Mouse (Mus musculus) MEL (cell line): ENCODE data around the gene Hist1h2be. TPM values are rescaled to one million over a fixed set of nuclear protein-coding genes. Genes with fewer than 3 reads are reported as not detected.

Experiments used
- DNase-seq: peaks from one replicate; pipeline ENCODE4 v3.0.0; 2011; ENCODE audit warnings: low read depth, low spot score
- H3K27ac ChIP-seq: 2 replicates; pipeline ENCODE4 v1.5.1; 2012; ENCODE audit warnings: low read depth, mild to moderate bottlenecking, control low read depth, low read length, moderate library complexity; ENCODE audit not compliant: control insufficient read depth
- H3K27me3 ChIP-seq, 2 experiments: fragments of 150-350 bp in 1 of 2; sonication (generic) in 1 of 2; 2 replicates each; pipeline ENCODE4 v1.6.1; 2012; ENCODE audit warnings: low read length in 2 of 2, mild to moderate bottlenecking in 2 of 2, improper control_type of control experiment in 1 of 2, moderate library complexity in 1 of 2; ENCODE audit not compliant: insufficient read depth in 2 of 2, control insufficient read depth in 1 of 2
- H3K36me3 ChIP-seq, 2 experiments: 2 replicates each; pipeline ENCODE4 v1.6.1; 2012 to 2014; ENCODE audit warnings: low read length in 2 of 2, improper control_type of control experiment in 1 of 2, inconsistent platforms in 1 of 2, mild to moderate bottlenecking in 1 of 2; ENCODE audit not compliant: insufficient read depth in 2 of 2, control insufficient read depth in 1 of 2
- H3K4me1 ChIP-seq, 2 experiments: fragments of 150-350 bp in 1 of 2; sonication (generic) in 1 of 2; 2 replicates each; pipeline ENCODE4 v1.6.1; 2012; ENCODE audit warnings: low read length in 2 of 2, improper control_type of control experiment in 1 of 2, mild to moderate bottlenecking in 1 of 2; ENCODE audit not compliant: insufficient read depth in 2 of 2, control insufficient read depth in 1 of 2
- H3K4me3 ChIP-seq, 2 experiments: fragments of 150-350 bp in 1 of 2; sonication (generic) in 1 of 2; 2 replicates each; pipeline ENCODE4 v1.5.1; 2012; ENCODE audit warnings: low read depth in 2 of 2, low read length in 2 of 2, mild to moderate bottlenecking in 2 of 2, moderate library complexity in 2 of 2, control low read depth in 1 of 2, improper control_type of control experiment in 1 of 2; ENCODE audit not compliant: control insufficient read depth in 1 of 2, insufficient read depth in 1 of 2
- H3K79me2 ChIP-seq: 2 replicates; pipeline ENCODE4 v1.6.1; 2012; ENCODE audit warnings: mild to moderate bottlenecking, low read length, moderate library complexity; ENCODE audit not compliant: control insufficient read depth, poor library complexity, insufficient read depth
- H3K9ac ChIP-seq: 2 replicates; pipeline ENCODE4 v1.6.1; 2012; ENCODE audit warnings: low read depth, mild to moderate bottlenecking, control low read depth, low read length, moderate library complexity; ENCODE audit not compliant: control insufficient read depth, poor library complexity, severe bottlenecking
- H3K9me3 ChIP-seq: fragments of 150-350 bp; sonication (generic); replicated peaks from 2 replicates; pipeline ENCODE4 v1.6.1; 2012; ENCODE audit warnings: mild to moderate bottlenecking, low read length, improper control_type of control experiment, moderate library complexity; ENCODE audit not compliant: insufficient read depth
- BHLHE40 ChIP-seq: IDR thresholded peaks from 2 replicates; pipeline ENCODE4 v1.6.1; 2012; ENCODE audit warnings: low read depth, mild to moderate bottlenecking, inconsistent platforms, low read length, improper control_type of control experiment, borderline replicate concordance
- CHD1 ChIP-seq: IDR thresholded peaks from 2 replicates; pipeline ENCODE4 v1.6.1; 2012; ENCODE audit warnings: low read depth, mild to moderate bottlenecking, inconsistent platforms, low read length, improper control_type of control experiment
- CHD2 ChIP-seq: IDR thresholded peaks from 2 replicates; pipeline ENCODE4 v1.6.1; 2011; ENCODE audit warnings: low read length, improper control_type of control experiment
- CTCF ChIP-seq, 3 experiments: IDR thresholded peaks in 2 of 3; conservative IDR thresholded peaks in 1 of 3; 2 replicates each; pipeline ENCODE4 v1.5.1; 2011 to 2012; ENCODE audit warnings: low read length in 3 of 3, low read depth in 2 of 3, mild to moderate bottlenecking in 2 of 3, improper control_type of control experiment in 1 of 3, inconsistent platforms in 1 of 3, mixed read lengths in 1 of 3, moderate library complexity in 1 of 3; ENCODE audit not compliant: control insufficient read depth in 1 of 3, insufficient read depth in 1 of 3, poor library complexity in 1 of 3, severe bottlenecking in 1 of 3
- E2F4 ChIP-seq: IDR thresholded peaks from 2 replicates; pipeline ENCODE4 v1.6.1; 2011; ENCODE audit warnings: low read depth, low read length, improper control_type of control experiment, borderline replicate concordance
- ELF1 ChIP-seq: IDR thresholded peaks from 2 replicates; pipeline ENCODE4 v1.6.1; 2014; ENCODE audit warnings: low read depth, mild to moderate bottlenecking, inconsistent platforms, low read length, improper control_type of control experiment, moderate library complexity
- EP300 ChIP-seq, 2 experiments: IDR thresholded peaks; 2 replicates each; pipeline ENCODE4 v1.6.1; 2011; ENCODE audit warnings: improper control_type of control experiment in 2 of 2, low read length in 2 of 2, low read depth in 1 of 2, mild to moderate bottlenecking in 1 of 2
- GABPA ChIP-seq: IDR thresholded peaks from 2 replicates; pipeline ENCODE4 v1.6.1; 2012; ENCODE audit warnings: low read depth, mild to moderate bottlenecking, inconsistent platforms, low read length, improper control_type of control experiment, moderate library complexity
- GATA1 ChIP-seq: IDR thresholded peaks from 2 replicates; pipeline ENCODE4 v1.6.1; 2011; ENCODE audit warnings: low read depth, low read length, improper control_type of control experiment
- HCFC1 ChIP-seq: IDR thresholded peaks from 2 replicates; pipeline ENCODE4 v1.6.1; 2012; ENCODE audit warnings: low read depth, mild to moderate bottlenecking, inconsistent platforms, low read length, improper control_type of control experiment, moderate library complexity
- KAT2A ChIP-seq: conservative IDR thresholded peaks from 2 replicates; pipeline ENCODE4 v1.6.1; 2012; ENCODE audit warnings: low read depth, low read length, improper control_type of control experiment, inconsistent platforms
- MAFK ChIP-seq: IDR thresholded peaks from 2 replicates; pipeline ENCODE4 v1.6.1; 2011; ENCODE audit warnings: low read depth, mild to moderate bottlenecking, low read length, improper control_type of control experiment, borderline replicate concordance
- MEF2A ChIP-seq: IDR thresholded peaks from 2 replicates; pipeline ENCODE4 v1.6.1; 2014; ENCODE audit warnings: low read depth, mild to moderate bottlenecking, inconsistent platforms, low read length, improper control_type of control experiment; ENCODE audit not compliant: poor library complexity, insufficient replicate concordance, severe bottlenecking; ENCODE audit errors: extremely low read depth
- MYB ChIP-seq: IDR thresholded peaks from 2 replicates; pipeline ENCODE4 v1.6.1; 2011; ENCODE audit warnings: mild to moderate bottlenecking, low read depth, low read length, improper control_type of control experiment
- MYC ChIP-seq: IDR thresholded peaks from 2 replicates; pipeline ENCODE4 v1.6.1; 2011; ENCODE audit warnings: low read depth, mild to moderate bottlenecking, low read length, improper control_type of control experiment, moderate library complexity
- POLR2AphosphoS2 ChIP-seq: IDR thresholded peaks from 2 replicates; pipeline ENCODE4 v1.6.1; 2011; ENCODE audit warnings: low read length, improper control_type of control experiment
- POLR2AphosphoS5 ChIP-seq: IDR thresholded peaks from 2 replicates; pipeline ENCODE4 v1.6.1; 2012; ENCODE audit warnings: low read depth, borderline replicate concordance, mild to moderate bottlenecking, inconsistent platforms, low read length, moderate library complexity, mixed read lengths
- RCOR1 ChIP-seq: IDR thresholded peaks from 2 replicates; pipeline ENCODE4 v1.6.1; 2012; ENCODE audit warnings: low read depth, mild to moderate bottlenecking, inconsistent platforms, low read length, improper control_type of control experiment
- SIN3A ChIP-seq: IDR thresholded peaks from 2 replicates; pipeline ENCODE4 v1.6.1; 2012; ENCODE audit warnings: low read length, improper control_type of control experiment, inconsistent platforms
- SMC3 ChIP-seq: IDR thresholded peaks from 2 replicates; pipeline ENCODE4 v1.6.1; 2011; ENCODE audit warnings: low read depth, low read length, improper control_type of control experiment
- TAL1 ChIP-seq: IDR thresholded peaks from 2 replicates; pipeline ENCODE4 v1.6.1; 2012; ENCODE audit warnings: mild to moderate bottlenecking, inconsistent platforms, low read length, moderate library complexity, mixed read lengths
- TBP ChIP-seq: IDR thresholded peaks from 2 replicates; pipeline ENCODE4 v1.8.0; 2011; ENCODE audit warnings: low read depth, low read length, improper control_type of control experiment
- TCF12 ChIP-seq: IDR thresholded peaks from 2 replicates; pipeline ENCODE4 v1.6.1; 2014; ENCODE audit warnings: low read depth, mild to moderate bottlenecking, inconsistent platforms, low read length, improper control_type of control experiment, moderate library complexity
- USF2 ChIP-seq, 2 experiments: IDR thresholded peaks; 2 replicates each; pipeline ENCODE4 v1.6.1; 2011 to 2012; ENCODE audit warnings: improper control_type of control experiment in 2 of 2, low read length in 2 of 2, borderline replicate concordance in 1 of 2, inconsistent platforms in 1 of 2, low read depth in 1 of 2, mild to moderate bottlenecking in 1 of 2; ENCODE audit not compliant: insufficient read depth in 1 of 2
- ZMIZ1 ChIP-seq: IDR thresholded peaks from 2 replicates; pipeline ENCODE4 v1.6.1; 2012; ENCODE audit warnings: low read depth, mild to moderate bottlenecking, inconsistent platforms, low read length, improper control_type of control experiment, moderate library complexity
- polyA plus RNA-seq, 2 experiments: library from polyadenylated mRNA; stranded (reverse) in 1 of 2; unstranded in 1 of 2; fragments of >175 nt in 1 of 2; fragments of >200 nt in 1 of 2; gene quantifications; 2 replicates each; pipeline versions ENCODE4 v1.2.1 to v1.2.4; 2012; ENCODE audit warnings: low replicate concordance in 2 of 2, low read depth in 1 of 2; ENCODE audit not compliant: insufficient read length in 2 of 2, insufficient read depth in 1 of 2, missing spikeins in 1 of 2
- total RNA-seq: library from RNA; depleted of rRNA; stranded (reverse); fragments of 300-350 nt; gene quantifications from 2 replicates; pipeline ENCODE4 v1.2.3, GENCODE M21; 2012

Hist1h2be gene
- total and polyA plus RNA-seq, 3 experiments: 0.49 to 237 TPM; not detected in 1

- H3K4me3 ChIP-seq: no peak overlapping the region
- H3K79me2 ChIP-seq: no peaks in the 10 kb centered on the region; the same call in 1 of the 2 replicates
- H3K9me3 ChIP-seq: no peaks in the 10 kb centered on the region
- TF ChIP-seq MYC (no peak), TCF12 (no peak), CTCF (IDR thresholded peaks at IDR 0.05 in 2 of 3, conservative IDR thresholded peaks at IDR 0.05 in 1 of 3; ENCODE audit: control insufficient read depth in 1 of 3, insufficient read depth in 1 of 3, low read depth in 2 of 3, low read length in 3 of 3, poor library complexity in 1 of 3, severe bottlenecking in 1 of 3) (no peak), CHD1 (no peak), TAL1 (no peak), ZMIZ1 (no peak), CHD2 (no peak), KAT2A (no peak), SIN3A (no peak), BHLHE40 (no peak), POLR2AphosphoS5 (no peak), MEF2A (no peak), HCFC1 (no peak), TBP (no peak), POLR2AphosphoS2 (no peak), USF2 (IDR thresholded peaks at IDR 0.05; ENCODE audit: borderline replicate concordance in 1 of 2, insufficient read depth in 1 of 2, low read depth in 1 of 2, low read length in 2 of 2) (no peak), RCOR1 (no peak), MAFK (no peak), MYB (no peak), ELF1 (no peak)
- TF ChIP-seq, all 39 proteins: peak for 0
- Histone ChIP-seq H3K36me3 (peaks cover 0 to 33% of the 10 kb centered on the region in 2 experiments; a peak in 2 of 4 replicates), H3K27ac (no peak overlapping the region), H3K9ac (no peak overlapping the region), H3K27me3 (no peaks in the 10 kb centered on the region), H3K4me1 (peaks cover 13 to 31% of the 10 kb centered on the region in 2 experiments)
- no peak for DNase-seq
These were observed 29.7 kb downstream of the Hist1h2be start for GRCm38 (mm10) chr13:23591206-23591605.

GRCm38 (mm10) chr13:23586940-23587225 lies 34.0 kb downstream of the Hist1h2be start:
- H3K4me3 ChIP-seq: peak overlapping the region; percentile 44 to 62
- no peaks in the 10 kb centered on the region for H3K27me3 ChIP-seq
- peak; percentile 70 for DNase-seq
- H3K9me3 ChIP-seq: no peaks in the 10 kb centered on the region
- peak overlapping the region; percentile 79 for H3K9ac ChIP-seq
- peaks cover 0 to 8% of the 10 kb centered on the region in 2 experiments; a peak in 2 of 4 replicates for H3K4me1 ChIP-seq
- H3K36me3 ChIP-seq: peaks cover 0 to 27% of the 10 kb centered on the region in 2 experiments; a peak in 2 of 4 replicates
- TF ChIP-seq MEF2A (no peak), GABPA (no peak), E2F4 (no peak), GATA1 (no peak), EP300 (IDR thresholded peaks at IDR 0.05; ENCODE audit: low read depth in 1 of 2, low read length in 2 of 2) (no peak), SMC3 (no peak), TBP (no peak), RCOR1 (no peak), CTCF (IDR thresholded peaks at IDR 0.05 in 2 of 3, conservative IDR thresholded peaks at IDR 0.05 in 1 of 3; ENCODE audit: control insufficient read depth in 1 of 3, insufficient read depth in 1 of 3, low read depth in 2 of 3, low read length in 3 of 3, poor library complexity in 1 of 3, severe bottlenecking in 1 of 3) (no peak), CHD1 (no peak)
- H3K27ac ChIP-seq: peak overlapping the region; percentile 99
- H3K79me2 ChIP-seq: no peaks in the 10 kb centered on the region; the same call in 1 of the 2 replicates
